Mouse (Mus musculus): Measurements from ENCODE around the gene Nudt16l1.

Gene Nudt16l1

GRCm38 (mm10) chr16:4956609-4957008 is 18.0 kb downstream of the Nudt16l1 start:
- DNase-seq (ENCODE audit: low spot score in 2 of 2) = no peak

GRCm38 (mm10) chr16:4957446-4957845 is 18.9 kb downstream of the Nudt16l1 start:
- DNase-seq (ENCODE audit: low spot score in 2 of 2) = no peak

GRCm38 (mm10) chr16:4960260-4960659 is 21.7 kb downstream of the Nudt16l1 start:
- DNase-seq (ENCODE audit: low spot score in 2 of 2) = no peak

- DNase-seq (ENCODE audit: low spot score in 2 of 2) = no peak
These were observed 24.8 kb downstream of the Nudt16l1 start for GRCm38 (mm10) chr16:4963346-4963745.

- peak; percentile 95 to 97 for DNase-seq (ENCODE audit: low spot score in 2 of 2)
These were observed 25.5 kb downstream of the Nudt16l1 start, which contains the start of gene Anks3 for GRCm38 (mm10) chr16:4963797-4964709. Anks3 (minus strand) TSS chr16:4964205.

GRCm38 (mm10) chr16:4964731-4965391 is 26.3 kb downstream of the Nudt16l1 start:
- DNase-seq (ENCODE audit: low spot score in 2 of 2) = no peak

GRCm38 (mm10) chr16:4965392-4966129 is 27.0 kb downstream of the Nudt16l1 start:
- DNase-seq (ENCODE audit: low spot score in 2 of 2) = no peak

GRCm38 (mm10) chr16:4968426-4968825 is 29.9 kb downstream of the Nudt16l1 start:
- no peak for DNase-seq (ENCODE audit: low spot score in 2 of 2)

GRCm38 (mm10) chr16:4969055-4969843 is 30.7 kb downstream of the Nudt16l1 start:
- peak in 1 of 2 experiments; percentile 33 for DNase-seq (ENCODE audit: low spot score in 2 of 2)

GRCm38 (mm10) chr16:4971626-4972025 is 33.1 kb downstream of the Nudt16l1 start:
- DNase-seq (ENCODE audit: low spot score in 2 of 2) = peak in 1 of 2 experiments; percentile 49

GRCm38 (mm10) chr16:4974521-4974920 is 36.0 kb downstream of the Nudt16l1 start:
- no peak for DNase-seq (ENCODE audit: low spot score in 2 of 2)

GRCm38 (mm10) chr16:4976180-4976579 is 37.6 kb downstream of the Nudt16l1 start:
- DNase-seq (ENCODE audit: low spot score in 2 of 2) = no peak

- DNase-seq (ENCODE audit: low spot score in 2 of 2) = no peak
These were observed 39.9 kb downstream of the Nudt16l1 start for GRCm38 (mm10) chr16:4978275-4979051.

- peak; percentile 27 to 51 for DNase-seq (ENCODE audit: low spot score in 2 of 2)
These were observed 41.3 kb downstream of the Nudt16l1 start for GRCm38 (mm10) chr16:4979755-4980380.

GRCm38 (mm10) chr16:4984717-4985116 is 46.2 kb downstream of the Nudt16l1 start:
- DNase-seq (ENCODE audit: low spot score in 2 of 2) = no peak

All from spleen, postnatal 10 days (tissue).